Mouse (Mus musculus): ENCODE data around the gene Olfr221.
"Not testable (repeated sequence)": the region's sequence is repeated elsewhere in the genome, so short reads cannot be mapped to it uniquely, and the experiment has no call there.

Olfr221 gene

DNA sequence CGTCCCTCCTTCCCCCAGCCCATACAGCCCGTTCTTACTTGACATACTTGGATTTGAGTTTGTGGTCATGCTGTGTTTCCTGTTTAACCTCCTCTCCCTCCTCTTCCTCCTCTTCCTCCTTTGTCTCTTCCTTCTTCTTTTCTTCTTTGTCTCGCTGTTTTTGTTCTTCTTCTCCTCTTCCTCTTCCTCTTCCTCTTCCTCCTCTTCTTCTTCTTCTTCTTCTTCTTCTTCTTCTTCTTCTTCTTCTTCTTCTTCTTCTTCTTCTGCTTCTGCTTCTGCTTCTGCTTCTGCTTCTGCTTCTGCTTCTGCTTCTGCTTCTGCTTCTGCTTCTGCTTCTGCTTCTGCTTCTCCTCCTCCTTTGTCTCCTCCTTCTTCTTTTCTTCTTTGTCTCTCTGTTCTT, at the start of gene Olfr221:
Gene Olfr221 (minus strand): TSS at position 101 of the 400 bp plus-strand sequence.
- DNase-seq (ENCODE audit: low spot score): not testable (repeated sequence)

DNA sequence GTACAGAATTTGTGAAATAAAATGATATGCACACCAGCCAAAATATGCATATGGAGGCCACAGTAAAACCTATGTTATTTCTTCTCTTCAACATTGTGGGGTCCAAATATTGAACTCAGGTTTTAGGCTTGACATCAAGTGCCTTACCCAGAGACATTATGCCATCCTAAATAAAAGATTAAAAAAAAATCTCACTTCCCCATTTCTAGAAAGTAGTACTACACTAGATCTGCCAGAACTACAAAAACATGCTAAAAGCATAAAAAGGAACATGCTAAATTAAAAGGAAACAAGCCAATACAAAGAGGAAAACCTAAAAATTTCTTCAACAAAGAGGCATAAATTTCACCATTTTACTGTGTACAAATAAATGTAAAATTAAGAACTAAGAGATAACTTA, 40.8 kb upstream of the Olfr221 start:
- DNase-seq (ENCODE audit: low spot score): no peak

DNA sequence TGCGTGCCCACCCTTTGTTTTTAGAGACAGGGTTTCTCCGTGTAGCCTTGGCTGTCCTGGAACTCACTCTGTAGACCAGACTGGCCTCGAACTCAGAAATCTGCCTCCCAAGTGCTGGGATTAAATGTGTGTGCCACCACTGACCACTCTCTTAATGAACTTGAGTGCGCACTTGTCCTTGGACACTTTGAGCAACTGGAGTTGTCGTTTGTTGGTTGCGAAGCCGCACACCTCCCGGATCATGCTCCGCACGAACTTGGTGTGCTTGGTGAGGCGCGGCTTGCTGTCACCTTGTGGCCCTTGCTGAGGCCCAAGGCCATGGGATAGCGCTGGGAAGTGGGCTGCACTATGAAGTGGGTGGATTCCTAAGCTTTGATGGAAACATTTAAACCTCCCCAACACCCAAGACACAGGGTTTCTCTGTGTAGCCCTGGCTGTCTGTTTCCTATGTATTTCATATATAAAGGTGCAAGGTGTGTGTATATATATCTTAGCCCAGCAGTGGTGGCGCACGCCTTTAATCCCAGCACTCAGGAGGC, 29.4 kb upstream of the Olfr221 start:
- DNase-seq (ENCODE audit: low spot score): no peak

DNA sequence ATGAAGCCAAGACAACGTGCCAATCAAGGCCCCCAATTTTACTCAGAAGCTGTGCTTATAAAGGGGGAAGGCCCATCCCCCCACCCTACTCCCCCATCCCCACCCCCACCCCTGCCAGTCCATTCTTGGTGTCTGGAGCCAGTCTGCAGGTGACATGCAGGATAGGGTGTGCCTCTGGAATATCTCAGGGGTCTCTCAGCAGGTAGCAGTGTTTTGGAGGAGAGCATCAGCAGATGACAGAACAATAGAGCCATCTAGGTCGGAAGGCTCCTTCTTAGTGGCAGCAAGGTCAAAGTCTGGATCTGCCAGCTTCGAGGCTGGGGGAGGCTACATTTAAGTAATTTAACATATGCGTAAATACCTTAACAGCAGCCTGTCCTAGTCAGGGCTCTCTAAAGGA, 23.9 kb upstream of the Olfr221 start:
- DNase-seq (ENCODE audit: low spot score): no peak

DNA sequence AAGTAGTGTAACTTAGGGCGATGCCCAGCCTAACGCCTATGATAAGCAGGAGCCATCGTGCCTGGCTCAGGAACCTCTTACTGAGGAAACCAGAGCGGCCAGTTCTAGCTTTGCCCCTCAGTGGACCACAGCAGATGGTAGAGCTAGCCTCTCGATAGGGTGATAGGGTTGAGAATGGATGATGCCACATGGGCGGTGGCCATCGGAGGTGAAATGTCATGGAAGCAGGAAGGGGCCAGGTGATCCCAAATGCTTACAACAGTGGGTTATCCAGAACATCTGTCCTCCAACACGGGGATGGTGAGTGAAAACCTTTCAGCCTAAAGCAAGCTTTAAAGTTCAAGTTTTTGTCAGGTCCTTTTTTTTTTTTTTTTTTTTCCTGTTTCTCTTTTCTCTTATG, 19.5 kb upstream of the Olfr221 start:
- no peak for DNase-seq (ENCODE audit: low spot score)

DNA sequence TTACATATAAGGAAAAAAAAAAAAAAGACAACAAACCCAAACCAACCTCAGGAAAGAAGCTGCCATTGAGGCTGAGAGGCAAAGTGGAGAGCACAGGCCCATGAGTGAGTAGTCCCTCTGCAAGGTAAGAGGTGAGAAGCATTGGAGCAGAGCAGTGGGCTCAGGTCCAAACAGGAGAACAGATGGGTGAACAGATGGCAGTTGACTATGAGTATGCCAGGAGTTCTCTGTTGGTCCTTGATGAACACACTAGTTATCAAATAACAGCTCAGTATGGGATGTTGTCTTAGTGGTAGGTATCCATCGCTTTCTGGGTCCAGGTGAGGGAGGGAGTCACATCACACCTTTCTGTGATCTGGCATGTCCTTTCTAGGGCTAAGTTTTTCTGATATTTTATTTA, 18.5 kb upstream of the Olfr221 start:
- no peak for DNase-seq (ENCODE audit: low spot score)

DNA sequence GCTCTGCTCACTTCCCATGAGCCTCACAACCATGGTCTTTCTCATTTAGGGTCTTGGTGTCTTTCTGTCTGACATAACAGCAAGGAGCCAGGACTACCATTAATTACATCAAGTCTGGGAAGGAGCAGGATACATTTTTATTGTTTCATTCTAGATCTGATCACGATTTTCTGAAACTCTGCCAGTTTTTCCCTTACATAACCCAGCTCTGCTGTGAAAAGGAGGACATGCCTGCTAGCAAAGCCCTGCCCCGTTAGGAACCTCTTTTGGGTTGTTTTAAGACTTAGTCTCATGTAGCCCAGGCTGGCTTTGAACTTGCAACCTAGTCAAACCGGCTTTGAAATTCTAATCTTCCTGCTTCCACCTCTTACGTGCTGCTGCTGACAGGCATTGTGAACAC, 17.7 kb upstream of the Olfr221 start:
- no peak for DNase-seq (ENCODE audit: low spot score)

DNA sequence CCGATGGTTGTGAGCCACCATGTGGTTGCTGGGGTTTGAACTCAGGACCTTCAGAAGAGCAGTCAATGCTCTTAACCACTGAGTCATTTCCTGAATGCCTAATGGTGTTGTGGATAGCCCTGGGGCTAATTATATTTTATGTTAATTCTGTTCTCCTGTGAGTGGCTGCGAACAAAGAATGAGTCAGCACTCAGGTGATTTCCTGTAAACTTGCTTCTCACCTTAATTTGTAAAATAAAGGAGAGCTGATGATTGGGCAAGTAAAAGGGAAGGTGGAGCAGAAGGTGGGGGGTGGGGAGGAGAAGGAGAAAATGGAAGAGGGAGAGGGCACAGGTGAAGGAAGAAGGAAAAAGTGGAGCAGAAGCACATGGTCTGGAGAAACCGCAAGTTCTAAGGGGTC, 10.5 kb upstream of the Olfr221 start:
- not testable (repeated sequence) for DNase-seq (ENCODE audit: low spot score)

DNA sequence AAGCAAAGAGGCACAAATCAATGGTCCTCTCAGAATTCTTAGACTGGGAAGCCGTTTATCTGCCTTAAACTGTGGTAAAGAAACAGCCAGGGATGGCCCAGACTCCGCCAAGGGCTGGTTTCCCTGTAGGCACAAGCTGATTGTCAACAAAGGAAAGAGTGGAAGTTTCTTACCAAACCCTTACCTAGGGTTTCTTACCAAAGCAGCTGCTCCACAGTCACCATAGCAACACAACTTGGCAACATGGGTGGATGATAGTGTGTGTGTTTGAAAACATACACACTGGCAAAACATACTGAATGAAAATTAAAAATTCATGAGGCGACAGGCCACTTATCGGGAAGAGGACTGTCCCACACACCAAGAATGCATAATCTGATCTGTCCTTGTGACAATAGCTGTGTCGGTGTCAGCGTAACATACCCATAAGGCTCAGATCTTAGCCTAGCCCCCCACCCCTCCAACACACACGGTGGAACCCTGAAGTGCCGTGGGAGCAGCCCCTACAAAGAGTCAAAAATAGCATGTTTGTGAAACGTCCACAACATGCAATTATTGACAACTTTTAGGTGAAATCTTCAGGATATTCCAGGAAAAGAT, 3.8 kb upstream of the Olfr221 start:
- DNase-seq (ENCODE audit: low spot score): no peak

DNA sequence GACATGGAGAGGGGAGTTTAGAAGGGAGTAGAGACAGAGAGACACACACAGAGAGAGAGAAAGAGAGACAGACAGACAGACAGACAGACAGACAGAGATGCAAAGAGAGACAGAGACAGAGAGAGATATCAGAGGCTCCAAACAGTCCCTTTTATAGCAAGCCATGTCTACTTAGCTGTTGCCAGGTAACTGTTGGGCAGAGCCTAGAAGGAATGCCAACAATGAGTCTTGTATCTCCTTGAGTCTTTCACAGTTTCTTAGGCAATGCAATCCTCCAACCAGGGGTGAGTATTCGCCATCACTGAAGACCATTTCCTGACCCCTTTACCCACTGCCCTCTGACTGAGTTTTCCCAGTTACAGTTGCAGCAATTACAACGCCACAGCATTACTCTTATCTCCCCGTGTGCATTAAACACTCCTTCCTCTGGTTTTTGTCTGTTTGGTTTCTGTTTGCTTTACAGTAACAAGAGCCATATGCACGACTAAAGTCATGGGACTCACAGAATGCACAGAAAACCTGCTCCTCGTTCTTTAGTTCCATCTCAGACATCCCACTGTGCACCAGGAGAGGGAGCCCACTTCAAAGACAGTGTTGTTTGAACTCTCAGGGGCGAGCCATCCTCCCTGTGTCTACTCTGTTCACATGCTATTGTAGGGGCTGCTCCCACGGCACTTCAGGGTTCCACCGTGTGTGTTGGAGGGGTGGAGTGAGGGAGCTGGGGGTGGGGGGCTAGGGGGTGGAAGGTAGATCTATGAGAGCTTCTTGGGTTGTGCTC, 2.8 kb upstream of the Olfr221 start:
- peak; percentile 24 for DNase-seq (ENCODE audit: low spot score)

DNA sequence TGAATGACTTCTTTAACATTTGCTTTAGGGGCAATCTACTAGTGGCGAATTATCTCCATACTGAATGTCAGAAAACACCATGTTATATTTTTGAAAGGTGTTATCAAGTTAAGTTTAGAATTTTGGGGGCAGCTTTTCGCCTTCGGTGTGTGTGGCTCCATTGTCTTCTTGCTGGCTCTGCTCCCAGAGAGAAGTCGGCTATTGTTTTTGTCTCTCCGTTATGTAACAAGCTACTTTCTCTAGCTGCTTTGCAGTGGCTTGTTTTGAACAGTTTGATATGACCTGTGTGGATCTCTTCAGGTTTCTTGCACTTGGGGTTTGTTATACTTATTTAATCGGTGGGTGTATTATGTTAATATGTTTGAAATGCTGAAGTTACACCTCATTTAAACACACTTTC, 1.2 kb upstream of the Olfr221 start:
- no peak for DNase-seq (ENCODE audit: low spot score)

DNA sequence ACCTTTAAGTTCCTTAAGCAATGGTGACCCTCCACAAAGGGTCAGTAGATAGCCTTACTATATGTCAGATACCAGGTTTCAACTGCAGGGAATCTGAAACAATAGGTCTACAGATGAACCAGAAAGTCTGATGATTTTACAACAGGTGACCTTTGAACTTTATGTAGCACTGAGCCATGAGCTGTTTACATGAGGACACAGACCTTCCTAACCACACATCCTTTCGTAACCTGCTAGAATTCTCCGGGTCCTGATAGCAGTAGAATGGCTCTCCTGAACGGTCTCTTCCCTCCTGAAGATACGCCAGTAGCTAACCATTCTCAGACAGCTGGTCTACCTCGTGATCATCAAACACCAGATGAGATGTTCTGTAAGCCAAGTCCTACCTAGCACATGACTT, 2.9 kb downstream of the Olfr221 start:
- no peak for DNase-seq (ENCODE audit: low spot score)

DNA sequence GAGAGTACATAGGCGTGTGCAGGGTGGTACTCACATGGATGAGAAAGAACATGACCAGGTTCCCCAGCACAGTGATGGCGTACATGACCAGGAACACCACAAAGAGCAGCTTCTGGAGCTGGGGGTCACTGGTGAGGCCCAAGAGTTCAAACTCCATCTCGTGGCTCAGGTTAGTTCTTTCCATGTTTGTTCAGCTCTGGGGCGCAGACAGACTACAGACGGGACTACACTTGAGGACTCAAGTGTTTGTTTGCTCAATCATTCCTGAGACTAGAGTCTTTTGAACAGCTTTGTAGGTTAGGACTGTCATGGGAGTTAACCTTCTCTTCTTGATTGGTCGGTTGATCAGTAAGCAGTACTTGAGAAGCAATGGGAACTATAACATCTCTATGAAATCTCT, 6.3 kb downstream of the Olfr221 start:
- DNase-seq (ENCODE audit: low spot score): no peak

DNA sequence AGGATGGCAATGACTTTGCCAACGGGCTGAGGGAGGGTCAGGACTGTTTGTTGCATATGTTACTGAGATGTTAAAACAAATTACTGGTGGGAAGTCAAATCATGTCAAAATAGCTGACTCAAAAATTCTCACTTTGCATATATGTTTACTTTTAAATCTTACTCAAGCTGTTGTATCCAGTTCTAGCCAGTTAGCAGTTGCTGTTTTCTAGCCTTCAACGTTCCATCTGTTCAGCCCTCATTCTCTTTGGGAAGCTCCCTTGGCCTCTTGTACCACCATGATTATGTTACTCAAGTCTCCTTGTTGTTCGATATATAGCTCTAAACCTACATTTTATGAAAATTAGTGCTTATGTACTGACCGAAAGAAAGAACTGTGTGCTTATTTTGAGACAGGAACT, 15.9 kb downstream of the Olfr221 start:
- no peak for DNase-seq (ENCODE audit: low spot score)

DNA sequence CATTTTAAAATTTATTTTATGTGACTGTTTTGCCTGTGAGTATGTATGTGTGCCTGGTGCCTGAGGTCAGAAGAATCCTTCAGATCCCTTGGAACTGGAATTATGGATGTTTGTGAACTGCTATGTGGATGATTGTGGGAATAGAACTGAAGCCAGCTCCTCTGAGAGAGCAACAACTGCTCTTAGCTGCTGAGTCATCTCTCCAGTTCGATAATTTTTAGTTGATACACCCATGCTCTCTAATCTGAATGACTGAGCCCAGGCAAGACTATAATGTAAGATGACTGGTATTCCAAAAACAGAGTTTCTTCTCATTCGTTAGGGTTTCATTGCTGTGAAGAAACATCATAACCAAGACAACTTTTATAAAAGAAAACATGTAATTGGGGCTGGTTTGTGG, 18.1 kb downstream of the Olfr221 start:
- no peak for DNase-seq (ENCODE audit: low spot score)

DNA sequence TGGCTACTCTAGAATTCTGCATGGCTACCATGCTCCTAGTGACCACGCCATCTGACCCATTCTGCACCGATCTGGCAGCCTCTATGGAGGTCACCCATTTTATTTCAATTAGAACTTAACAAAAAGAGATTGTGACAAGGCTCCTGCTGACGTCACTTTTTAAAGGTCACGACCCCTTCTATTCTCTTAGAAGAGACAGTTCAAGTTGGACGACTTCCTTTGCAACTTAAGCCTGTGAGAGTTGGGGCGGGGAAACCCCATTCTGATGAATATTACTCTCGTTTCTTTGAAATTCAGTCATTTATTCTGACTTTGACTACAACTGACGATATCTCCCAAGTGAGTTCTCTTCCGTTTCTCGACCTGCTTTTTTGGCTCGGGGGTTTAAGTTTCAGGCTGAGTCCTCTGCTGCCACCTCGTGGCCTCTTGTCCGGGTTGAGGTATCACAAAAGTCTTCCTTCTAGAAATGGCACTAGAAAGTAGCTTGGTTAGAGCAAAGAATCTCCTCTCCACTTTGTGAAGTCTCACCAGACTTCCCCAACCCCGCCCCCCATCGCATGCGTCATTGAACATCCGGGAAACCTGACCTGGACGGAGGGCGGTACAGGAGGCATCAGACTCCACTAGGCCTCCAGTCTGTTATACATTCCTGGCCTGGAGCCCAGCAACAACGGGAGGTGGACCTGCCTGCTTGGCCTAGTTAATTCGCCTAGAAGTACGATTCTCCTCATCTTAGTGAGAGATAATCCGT, 19.4 kb downstream of the Olfr221 start:
- peak; percentile 82 for DNase-seq (ENCODE audit: low spot score)

DNA sequence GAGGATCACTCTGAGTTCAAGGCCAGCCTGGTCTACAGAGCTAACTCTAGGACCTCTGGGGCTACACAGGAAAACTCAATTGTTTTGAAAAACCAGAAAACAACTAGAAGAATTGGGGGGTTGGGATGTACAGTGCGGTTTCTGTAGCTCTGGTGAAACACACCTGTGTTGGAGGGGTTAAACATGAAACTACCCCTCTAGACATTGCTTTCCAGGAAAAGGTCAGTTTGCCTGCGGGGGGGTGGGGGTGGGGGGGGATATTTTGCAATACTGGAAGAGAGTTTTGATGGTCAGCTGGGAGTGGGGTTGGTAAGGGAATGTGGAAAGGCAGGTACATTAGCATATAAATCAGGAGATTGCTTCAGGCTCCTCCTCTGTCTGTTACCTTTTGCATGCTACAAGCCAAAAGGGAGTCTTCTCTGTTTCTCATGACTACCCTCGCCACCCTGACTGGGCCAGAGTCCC, 20.0 kb downstream of the Olfr221 start:
- no peak for DNase-seq (ENCODE audit: low spot score)

DNA sequence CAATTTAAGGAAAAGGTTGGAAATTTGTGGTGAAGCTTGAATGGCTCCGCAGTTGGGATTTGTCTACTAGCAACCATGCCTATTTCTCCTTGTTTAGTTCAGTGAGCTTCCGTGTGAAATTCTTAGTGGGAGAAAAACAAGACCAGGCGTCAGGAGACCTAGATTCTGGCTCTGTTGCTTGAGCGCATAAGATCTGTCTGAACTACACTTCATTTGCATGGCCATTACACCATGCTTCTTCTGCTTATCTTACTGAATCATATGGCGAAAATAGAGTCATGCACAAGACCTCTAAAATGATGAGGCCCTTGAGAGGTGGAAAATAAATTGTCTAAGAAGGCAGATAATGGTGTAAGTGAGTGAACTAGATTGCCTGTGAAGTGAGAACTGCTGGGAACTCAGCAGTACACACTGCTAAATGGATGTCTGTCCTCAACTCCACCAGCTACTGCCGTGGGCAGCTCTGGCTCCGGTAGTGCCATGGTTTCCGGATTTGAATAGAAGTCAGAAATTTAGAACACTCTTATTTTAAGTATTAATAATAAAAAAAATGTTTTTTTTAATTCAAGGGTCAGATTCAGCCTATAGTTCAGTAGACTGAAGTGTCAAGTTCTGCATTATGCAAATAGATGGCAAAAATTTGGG, 20.6 kb downstream of the Olfr221 start:
- no peak for DNase-seq (ENCODE audit: low spot score)

DNA sequence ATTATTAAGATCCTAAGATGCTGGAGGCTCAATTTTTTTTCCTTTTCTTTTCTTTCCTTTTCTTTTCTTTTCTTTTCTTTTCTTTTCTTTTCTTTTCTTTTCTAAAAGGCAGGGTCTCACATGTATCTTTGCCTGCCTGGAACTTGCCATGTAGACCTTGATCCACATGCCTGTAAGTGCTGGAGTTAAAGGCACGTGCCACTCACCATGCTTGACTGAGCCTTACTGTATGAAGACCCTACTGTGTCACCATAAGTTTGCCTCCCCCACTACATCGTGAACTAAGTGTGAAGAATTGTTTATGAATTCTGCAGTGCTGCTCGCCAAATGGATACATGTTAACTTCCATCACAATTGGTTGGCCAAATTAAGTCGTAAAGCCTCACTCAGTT, 21.1 kb downstream of the Olfr221 start:
- DNase-seq (ENCODE audit: low spot score): no peak

DNA sequence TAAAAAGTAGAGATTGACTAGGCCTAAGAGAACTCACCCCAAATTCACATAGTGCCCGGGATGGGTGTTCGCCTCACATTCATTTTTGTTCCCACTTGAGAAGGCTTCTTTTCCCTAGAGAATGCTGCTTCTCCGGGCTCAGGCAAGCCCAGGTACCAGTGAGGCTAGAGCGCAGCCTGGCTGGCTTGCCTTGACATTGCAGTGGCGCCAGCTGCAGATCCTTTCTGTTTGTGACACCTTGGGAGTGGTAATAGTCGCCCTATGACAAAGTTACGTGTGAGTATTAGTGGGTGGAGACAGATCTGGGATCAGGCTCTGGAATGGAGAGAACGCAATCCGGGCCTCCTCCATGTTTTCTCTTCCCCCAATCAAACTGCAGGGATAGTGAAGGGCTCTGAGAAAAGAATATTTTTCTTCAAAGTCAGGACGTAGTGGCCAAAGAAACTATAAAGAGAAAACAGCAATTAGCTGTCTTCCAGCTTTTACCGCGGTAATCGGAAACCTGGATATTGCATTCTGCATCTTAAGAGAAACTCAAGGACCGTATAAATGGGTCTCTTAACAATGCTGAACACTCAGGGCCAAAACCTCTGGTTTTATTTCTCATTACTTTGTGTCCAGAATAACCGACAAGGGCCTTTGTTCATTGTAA, 21.6 kb downstream of the Olfr221 start, which contains the start of gene Zfp219:
Gene Zfp219 (minus strand): TSS at position 248 of the 652 bp plus-strand sequence.
- peak; percentile 62 for DNase-seq (ENCODE audit: low spot score)

DNA sequence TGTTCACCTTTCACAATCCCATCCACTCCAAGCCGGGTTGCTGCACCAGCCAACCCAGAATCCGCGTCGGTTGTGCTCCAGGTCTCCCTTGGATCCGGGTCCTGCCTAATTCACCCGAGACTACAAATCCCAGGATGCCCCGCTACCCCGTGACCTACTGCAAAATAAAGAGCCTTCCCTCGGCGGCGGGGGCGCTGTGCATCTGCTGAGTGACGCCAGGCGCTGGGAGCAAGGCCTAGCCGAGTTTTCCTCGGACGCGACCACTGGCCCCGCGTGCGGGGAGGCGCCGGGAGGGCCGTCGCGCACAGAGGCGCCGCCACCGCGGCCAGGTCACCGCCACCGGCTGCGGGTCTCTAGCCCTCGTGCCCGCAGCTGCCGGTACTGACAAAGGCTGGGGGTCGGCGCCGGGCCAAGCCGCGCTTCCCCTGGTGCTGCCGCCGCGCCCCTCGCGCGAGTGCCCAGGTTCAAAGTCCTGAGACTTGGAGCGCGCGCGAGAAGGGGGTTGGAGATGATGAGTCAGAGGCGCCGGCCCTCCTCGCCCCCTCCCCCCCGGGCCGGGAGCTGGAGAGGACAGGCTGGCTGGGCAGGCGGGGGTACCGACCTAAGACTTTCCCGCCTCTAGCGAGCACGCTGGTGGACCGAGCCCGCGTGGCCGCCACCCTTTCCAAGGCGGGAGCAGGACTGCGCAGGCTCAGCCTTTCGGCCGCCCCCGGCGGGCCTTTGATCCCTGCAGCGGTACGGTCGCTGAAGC, 22.5 kb downstream of the Olfr221 start:
- DNase-seq (ENCODE audit: low spot score): peak; percentile 93
